Comparison of ENCODE assay signal across 20 mouse cellular contexts in the genomic region with DNA sequence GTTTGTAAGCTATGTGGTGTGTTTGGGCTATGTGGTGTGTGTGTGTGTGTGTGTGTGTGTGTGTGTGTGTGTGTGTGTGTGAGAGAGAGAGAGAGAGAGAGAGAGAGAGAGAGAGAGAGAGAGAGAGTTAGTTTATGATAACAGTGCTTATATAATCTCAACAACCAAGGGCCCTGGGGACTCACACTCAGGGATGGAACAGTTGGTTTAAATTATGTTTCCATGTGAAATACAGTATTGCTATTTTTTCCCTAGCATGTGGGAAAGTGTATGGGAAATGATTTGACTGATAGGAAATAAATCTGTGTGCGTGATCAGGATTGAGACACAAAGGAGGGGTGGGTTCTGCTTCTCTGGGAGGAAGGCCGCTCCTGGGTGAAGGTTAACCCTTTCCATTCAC.
DNase-seq lines count a peak whose midpoint lies in the region; ATAC-seq and TF ChIP-seq lines count a peak whose summit lies in the region.
"Had no signal": no experiment of that assay in that cellular context is flagged by ENCODE, and none has a peak within 500 bp of the region (broad histone marks: within the 10 kb centered on the region; RNA-seq: fewer than 3 reads in every experiment).

No protein-coding gene starts in this region.

- no peak overlapping the region for H3K9ac ChIP-seq in limb, embryonic 14.5 days (ENCODE audit: low read depth, low read length, severe bottlenecking)
- H3K9ac ChIP-seq in embryonic facial prominence, embryonic 14.5 days (ENCODE audit: low read depth, low read length): no peak overlapping the region
- H3K9ac ChIP-seq: embryonic facial prominence, embryonic 13.5 days; forebrain, embryonic 13.5 days; forebrain, embryonic 15.5 days; forebrain, postnatal 0 days had no signal

- TF ChIP-seq POLR2A in limb, embryonic 14.5 days (IDR thresholded peaks at IDR 0.05; ENCODE audit: borderline replicate concordance, extremely low read depth, insufficient read depth, insufficient read length): no peak

- H3K27ac ChIP-seq in limb, embryonic 14.5 days (replicated peaks; ENCODE audit: low read depth, low read length): no peak overlapping the region
- no peak overlapping the region for H3K27ac ChIP-seq in limb, embryonic 10.5 days
- peak overlapping the region; percentile 55 for H3K27ac ChIP-seq in embryonic facial prominence, embryonic 14.5 days (replicated peaks; ENCODE audit: low read depth, low read length)
- H3K27ac ChIP-seq: embryonic facial prominence, embryonic 13.5 days; forebrain, embryonic 13.5 days; forebrain, embryonic 15.5 days had no signal

- no peak overlapping the region for H3K4me3 ChIP-seq in limb, embryonic 14.5 days (replicated peaks; ENCODE audit: low read length)
- H3K4me3 ChIP-seq in limb, embryonic 10.5 days: no peak overlapping the region
- no peak overlapping the region for H3K4me3 ChIP-seq in embryonic facial prominence, embryonic 14.5 days (ENCODE audit: low read depth, low read length)
- H3K4me3 ChIP-seq: embryonic facial prominence, embryonic 13.5 days; forebrain, embryonic 13.5 days; forebrain, embryonic 15.5 days had no signal

- H3K27me3 ChIP-seq in limb, embryonic 14.5 days (ENCODE audit: control insufficient read depth, insufficient read depth, low read length): no peaks in the 10 kb centered on the region
- H3K27me3 ChIP-seq in limb, embryonic 10.5 days (ENCODE audit: low read depth, poor library complexity, severe bottlenecking): no peaks in the 10 kb centered on the region
- H3K27me3 ChIP-seq in embryonic facial prominence, embryonic 14.5 days (replicated peaks; ENCODE audit: control insufficient read depth, insufficient read depth, low read length): no peaks in the 10 kb centered on the region
- H3K27me3 ChIP-seq: embryonic facial prominence, embryonic 13.5 days; forebrain, embryonic 13.5 days; forebrain, embryonic 15.5 days; Patski had no signal

- 22% methylated on average over 2 of the region's 2 CpGs for WGBS in limb, embryonic 14.5 days
- 57% methylated on average over 2 of the region's 2 CpGs for WGBS in limb, embryonic 10.5 days
- WGBS in embryonic facial prominence, embryonic 14.5 days: 27% methylated on average over 2 of the region's 2 CpGs

- H3K36me3 ChIP-seq in limb, embryonic 14.5 days (ENCODE audit: control insufficient read depth, insufficient read depth, low read length): no peaks in the 10 kb centered on the region
- H3K36me3 ChIP-seq in limb, embryonic 10.5 days: no peaks in the 10 kb centered on the region
- H3K36me3 ChIP-seq in embryonic facial prominence, embryonic 14.5 days (ENCODE audit: control insufficient read depth, insufficient read depth, low read length): no peaks in the 10 kb centered on the region
- H3K36me3 ChIP-seq: embryonic facial prominence, embryonic 13.5 days; forebrain, embryonic 15.5 days had no signal

- no peak overlapping the region for H3K4me2 ChIP-seq in limb, embryonic 14.5 days (replicated peaks; ENCODE audit: low read depth, low read length, severe bottlenecking)
- H3K4me2 ChIP-seq in embryonic facial prominence, embryonic 14.5 days (ENCODE audit: low read depth, low read length): no peak overlapping the region
- H3K4me2 ChIP-seq: embryonic facial prominence, embryonic 13.5 days; forebrain, embryonic 13.5 days; forebrain, embryonic 15.5 days had no signal

- ATAC-seq in limb, embryonic 14.5 days (ENCODE audit: low FRiP score, low read depth): no peak
- ATAC-seq in embryonic facial prominence, embryonic 14.5 days (ENCODE audit: low read depth): no peak; the same call in 1 of the 2 replicates
- no peak for ATAC-seq in activated CD4-positive, CD25-positive, alpha-beta regulatory T cell, adult 4 months
- ATAC-seq: forebrain, embryonic 13.5 days; forebrain, embryonic 15.5 days; forebrain, postnatal 0 days; Patski had no signal

- H3K9me3 ChIP-seq in limb, embryonic 14.5 days (ENCODE audit: control insufficient read depth, low read length): no peaks in the 10 kb centered on the region
- H3K9me3 ChIP-seq in limb, embryonic 10.5 days (replicated peaks): no peaks in the 10 kb centered on the region
- H3K9me3 ChIP-seq in embryonic facial prominence, embryonic 14.5 days (ENCODE audit: control insufficient read depth, low read length): no peaks in the 10 kb centered on the region
- H3K9me3 ChIP-seq: embryonic facial prominence, embryonic 13.5 days; forebrain, embryonic 13.5 days; forebrain, embryonic 15.5 days had no signal

- DNase-seq in limb, embryonic 14.5 days (ENCODE audit: low spot score): peak; percentile 66
- no peak for DNase-seq in limb, embryonic 10.5 days (ENCODE audit: low spot score)
- peak; percentile 54 for DNase-seq in NIH3T3 (ENCODE audit: low read depth)
- DNase-seq in embryonic facial prominence, embryonic 14.5 days (ENCODE audit: low spot score): peak; percentile 81
- DNase-seq: adrenal gland, adult 2 months; adrenal gland, postnatal 10 days; adrenal gland, postnatal 25 days; cerebellum, adult 11 months; cerebellum, adult 18-20 months; cerebellum, adult 8-10 months; cerebellum, adult 9-11 months; cerebellum, postnatal 14 days; cerebellum, postnatal 36 days; embryo, embryonic 11 days; forebrain, postnatal 0 days had no signal

- H3K4me1 ChIP-seq in limb, embryonic 14.5 days (ENCODE audit: control insufficient read depth, insufficient read depth, low read length): no peaks in the 10 kb centered on the region
- no peaks in the 10 kb centered on the region for H3K4me1 ChIP-seq in limb, embryonic 10.5 days
- peaks cover 5% of the 10 kb centered on the region; the same call in 1 of the 2 replicates for H3K4me1 ChIP-seq in embryonic facial prominence, embryonic 14.5 days (ENCODE audit: control insufficient read depth, insufficient read depth, low read length)
- H3K4me1 ChIP-seq: forebrain, embryonic 13.5 days; forebrain, embryonic 15.5 days had no signal
